Mouse (Mus musculus) midbrain, embryonic 12.5 days (tissue): Measurements from ENCODE around the gene Pik3r3. TPM values are rescaled to one million over a fixed set of nuclear protein-coding genes. Genes with fewer than 3 reads are reported as not detected.
A peak's percentile ranks its signal among the peaks of the same experiment; 100 is the strongest.
"Not testable (repeated sequence)": the region's sequence is repeated elsewhere in the genome, so short reads cannot be mapped to it uniquely, and the experiment has no call there.

ENCODE experiments used
- ATAC-seq: fragments of 200-750 bp; cut with Nextera tagmentation; 2 replicates; pipeline ENCODE4 v1.8.0; 2017; ENCODE audit warnings: low read depth, moderate TSS enrichment, moderate library complexity; ENCODE audit not compliant: low FRiP score
- H3K27ac ChIP-seq: fragments of 300-500 bp; sonication (generic); replicated peaks from 2 replicates; pipeline ENCODE4 v1.5.1; 2016; ENCODE audit warnings: mild to moderate bottlenecking
- H3K27me3 ChIP-seq: fragments of 300-500 bp; sonication (generic); 2 replicates; pipeline ENCODE4 v1.6.1; 2016; ENCODE audit warnings: mild to moderate bottlenecking
- H3K36me3 ChIP-seq: fragments of 300-500 bp; sonication (generic); 2 replicates; pipeline ENCODE4 v1.6.1; 2016
- H3K4me1 ChIP-seq: fragments of 300-500 bp; sonication (generic); 2 replicates; pipeline ENCODE4 v1.6.1; 2016
- H3K4me2 ChIP-seq: fragments of 300-500 bp; sonication (generic); replicated peaks from 2 replicates; pipeline ENCODE4 v1.6.1; 2016; ENCODE audit warnings: mild to moderate bottlenecking, moderate library complexity
- H3K4me3 ChIP-seq: fragments of 300-500 bp; sonication (generic); 2 replicates; pipeline ENCODE4 v1.5.1; 2016; ENCODE audit warnings: mild to moderate bottlenecking
- H3K9ac ChIP-seq: fragments of 300-500 bp; sonication (generic); replicated peaks from 2 replicates; pipeline ENCODE4 v1.6.1; 2016; ENCODE audit warnings: mild to moderate bottlenecking, moderate library complexity
- H3K9me3 ChIP-seq: fragments of 300-500 bp; sonication (generic); 2 replicates; pipeline ENCODE4 v1.6.1; 2016; ENCODE audit warnings: mild to moderate bottlenecking
- WGBS: fragments of 180-500 bp; shearing (Covaris S2); methylation state at CpG from one replicate; pipeline ENCODE4 v1.1.7; 2016; 5-methylcytosine and 5-hydroxymethylcytosine counted together
- polyA plus RNA-seq: library from polyadenylated mRNA; unstranded; fragments of >200 nt; fragmentation: Nextera tagmentation; extraction: Ambion mirVana; gene quantifications from 2 replicates; pipeline ENCODE4 v1.2.1, GENCODE M21; 2016

Gene Pik3r3
- polyA plus RNA-seq, 1 experiment from 2014 or later: 117 TPM

- WGBS: under 1% methylated on average over 23 of the region's 23 CpGs
- no peak for ATAC-seq
- H3K4me2 ChIP-seq: peak overlapping the region; percentile 55
- peak overlapping the region; percentile 95 for H3K9ac ChIP-seq
- H3K4me1 ChIP-seq: peaks cover 10% of the 10 kb centered on the region
- H3K27me3 ChIP-seq: no peaks in the 10 kb centered on the region
- H3K27ac ChIP-seq: peak overlapping the region; percentile 100
- no peaks in the 10 kb centered on the region for H3K36me3 ChIP-seq
- H3K9me3 ChIP-seq: no peaks in the 10 kb centered on the region
- peak overlapping the region; percentile 75 for H3K4me3 ChIP-seq
These were observed 801 bp downstream of the Pik3r3 start for GRCm38 (mm10) chr4:116221996-116222842.

- Histone ChIP-seq H3K36me3 (no peaks in the 10 kb centered on the region), H3K9me3 (no peaks in the 10 kb centered on the region), H3K4me2 (peak overlapping the region; percentile 55), H3K9ac (peak overlapping the region; percentile 95), H3K27ac (peak overlapping the region; percentile 100), H3K27me3 (no peaks in the 10 kb centered on the region), H3K4me3 (peak overlapping the region; percentile 75), H3K4me1 (peaks cover 10% of the 10 kb centered on the region)
- WGBS: 2% methylated on average over 6 of the region's 6 CpGs
- ATAC-seq: no peak
These were observed 1.4 kb downstream of the Pik3r3 start for GRCm38 (mm10) chr4:116222843-116223119.

GRCm38 (mm10) chr4:116243377-116243776, 22.0 kb downstream of the Pik3r3 start:
- ATAC-seq: no peak
- no peak overlapping the region for H3K27ac ChIP-seq

GRCm38 (mm10) chr4:116244240-116244639, 22.8 kb downstream of the Pik3r3 start:
- H3K27me3 ChIP-seq: no peaks in the 10 kb centered on the region
- ATAC-seq: no peak
- H3K27ac ChIP-seq: no peak overlapping the region
- peaks cover 22% of the 10 kb centered on the region; the same call in 1 of the 2 replicates for H3K36me3 ChIP-seq
- H3K4me1 ChIP-seq: no peaks in the 10 kb centered on the region
- 73% methylated on average over 2 of the region's 2 CpGs for WGBS
- no peak overlapping the region for H3K4me3 ChIP-seq
- H3K9me3 ChIP-seq: no peaks in the 10 kb centered on the region
- no peak overlapping the region for H3K4me2 ChIP-seq
- no peak overlapping the region for H3K9ac ChIP-seq

More at GRCm38 (mm10) chr4:116243377-116243776, 22.0 kb downstream of the Pik3r3 start:
- H3K4me1 ChIP-seq: no peaks in the 10 kb centered on the region
- no peak overlapping the region for H3K4me3 ChIP-seq
- H3K4me2 ChIP-seq: no peak overlapping the region
- no peaks in the 10 kb centered on the region for H3K9me3 ChIP-seq
- H3K27me3 ChIP-seq: no peaks in the 10 kb centered on the region
- WGBS: 87% methylated on average over 3 of the region's 3 CpGs
- peaks cover 25% of the 10 kb centered on the region; the same call in 1 of the 2 replicates for H3K36me3 ChIP-seq
- no peak overlapping the region for H3K9ac ChIP-seq

GRCm38 (mm10) chr4:116245926-116246325, 24.5 kb downstream of the Pik3r3 start:
- H3K4me1 ChIP-seq, H3K27me3 ChIP-seq, H3K27ac ChIP-seq, H3K9me3 ChIP-seq, H3K4me3 ChIP-seq, H3K9ac ChIP-seq, H3K4me2 ChIP-seq, ATAC-seq: not testable (repeated sequence)
- WGBS: 42% methylated on average over 3 of the region's 3 CpGs
- H3K36me3 ChIP-seq: 0 out of 2 replicates have a peak, but pooled peaks cover 13% of the 10 kb centered on the region

- Histone ChIP-seq H3K4me1 (no peaks in the 10 kb centered on the region), H3K36me3 (0 out of 2 replicates have a peak, but pooled peaks cover 13% of the 10 kb centered on the region), H3K27me3 (no peaks in the 10 kb centered on the region), H3K4me3 (no peak overlapping the region), H3K9me3 (no peaks in the 10 kb centered on the region), H3K4me2 (no peak overlapping the region), H3K27ac (no peak overlapping the region), H3K9ac (no peak overlapping the region)
- WGBS: 88% methylated on average over 3 of the region's 3 CpGs
- no peak for ATAC-seq
These were observed 28.6 kb downstream of the Pik3r3 start for GRCm38 (mm10) chr4:116249986-116250385.

- ATAC-seq: no peak
- Histone ChIP-seq H3K4me3 (no peak overlapping the region), H3K27ac (no peak overlapping the region), H3K4me2 (no peak overlapping the region), H3K9ac (no peak overlapping the region), H3K36me3 (peaks cover 78% of the 10 kb centered on the region), H3K9me3 (no peaks in the 10 kb centered on the region), H3K4me1 (no peaks in the 10 kb centered on the region), H3K27me3 (no peaks in the 10 kb centered on the region)
- 97% methylated on average over 6 of the region's 6 CpGs for WGBS
These were observed 46.8 kb downstream of the Pik3r3 start for GRCm38 (mm10) chr4:116268220-116268619.

- no peak for ATAC-seq
- Histone ChIP-seq H3K36me3 (peaks cover 61% of the 10 kb centered on the region), H3K4me1 (no peaks in the 10 kb centered on the region), H3K27ac (no peak overlapping the region), H3K4me3 (no peak overlapping the region), H3K9ac (no peak overlapping the region), H3K27me3 (no peaks in the 10 kb centered on the region), H3K4me2 (no peak overlapping the region), H3K9me3 (no peaks in the 10 kb centered on the region)
- 78% methylated on average over 2 of the region's 2 CpGs for WGBS
These were observed 60.8 kb downstream of the Pik3r3 start for GRCm38 (mm10) chr4:116282211-116282610.

- H3K27ac ChIP-seq: no peak overlapping the region
- H3K9me3 ChIP-seq: no peaks in the 10 kb centered on the region
- no peak overlapping the region for H3K4me2 ChIP-seq
- ATAC-seq: no peak
- no peaks in the 10 kb centered on the region for H3K4me1 ChIP-seq
- 88% methylated on average over 6 of the region's 6 CpGs for WGBS
- H3K4me3 ChIP-seq: no peak overlapping the region
- H3K36me3 ChIP-seq: peaks cover 84% of the 10 kb centered on the region
- H3K9ac ChIP-seq: no peak overlapping the region
- no peaks in the 10 kb centered on the region for H3K27me3 ChIP-seq
These were observed 70.1 kb downstream of the Pik3r3 start for GRCm38 (mm10) chr4:116291561-116291960.

- Histone ChIP-seq H3K9me3 (no peaks in the 10 kb centered on the region), H3K9ac (no peak overlapping the region), H3K4me1 (no peaks in the 10 kb centered on the region), H3K27me3 (no peaks in the 10 kb centered on the region), H3K27ac (no peak overlapping the region), H3K36me3 (peaks cover 73% of the 10 kb centered on the region), H3K4me2 (no peak overlapping the region), H3K4me3 (no peak overlapping the region)
- ATAC-seq: no peak
- 91% methylated on average over 12 of the region's 12 CpGs for WGBS
These were observed 71.9 kb downstream of the Pik3r3 start for GRCm38 (mm10) chr4:116293296-116293695.

GRCm38 (mm10) chr4:116300878-116301355, 79.5 kb downstream of the Pik3r3 start:
- peaks cover 54% of the 10 kb centered on the region for H3K36me3 ChIP-seq
- ATAC-seq: no peak
- 79% methylated on average over 4 of the region's 4 CpGs for whole genome bisulfite sequencing

GRCm38 (mm10) chr4:116304551-116304950, 83.1 kb downstream of the Pik3r3 start:
- ATAC-seq: no peak
- Histone ChIP-seq H3K4me1 (no peaks in the 10 kb centered on the region), H3K4me2 (no peak overlapping the region), H3K36me3 (peaks cover 70% of the 10 kb centered on the region), H3K4me3 (no peak overlapping the region), H3K9ac (no peak overlapping the region), H3K9me3 (no peaks in the 10 kb centered on the region), H3K27me3 (no peaks in the 10 kb centered on the region), H3K27ac (no peak overlapping the region)
- WGBS: 18% methylated on average over 1 of the region's 1 CpGs

More at GRCm38 (mm10) chr4:116300878-116301355, 79.5 kb downstream of the Pik3r3 start:
- Histone ChIP-seq H3K27me3 (no peaks in the 10 kb centered on the region), H3K9me3 (no peaks in the 10 kb centered on the region), H3K4me1 (no peaks in the 10 kb centered on the region), H3K9ac (no peak overlapping the region), H3K4me3 (no peak overlapping the region), H3K27ac (peak overlapping the region; percentile 40; the same call in 1 of the 2 replicates), H3K4me2 (no peak overlapping the region)
